Mouse (Mus musculus): ENCODE data around the gene Stra6.

GRCm38 (mm10) chr9:58163146-58163545 is 99.6 kb downstream of the Stra6 start:
- TF ChIP-seq KAT2A (IDR thresholded peaks at IDR 0.05; ENCODE audit: insufficient replicate concordance, low read length) (no peak), CTCF (conservative IDR thresholded peaks at IDR 0.05 in 1 of 2, IDR thresholded peaks at IDR 0.05 in 1 of 2; ENCODE audit: low read depth in 2 of 2, low read length in 2 of 2) (no peak), CHD2 (IDR thresholded peaks at IDR 0.05; ENCODE audit: low read length) (no peak), POLR2A (IDR thresholded peaks at IDR 0.05; ENCODE audit: low read depth, low read length) (no peak), POLR2AphosphoS2 (IDR thresholded peaks at IDR 0.05; ENCODE audit: low read depth, low read length) (no peak)

Data from CH12.LX (cell line).